Mouse (Mus musculus) CD4-positive naive resting alpha-beta T cell, adult 76 days (primary cell): Measurements from ENCODE around the gene Olfr891. TPM values are rescaled to one million over a fixed set of nuclear protein-coding genes. Genes with fewer than 3 reads are reported as not detected.

ENCODE experiments used
- total RNA-seq: library from RNA; stranded (reverse); gene quantifications from one replicate; pipeline ENCODE4 v1.2.4, GENCODE M21; 2023

Olfr891 gene
- total RNA-seq, result not detected

DNA sequence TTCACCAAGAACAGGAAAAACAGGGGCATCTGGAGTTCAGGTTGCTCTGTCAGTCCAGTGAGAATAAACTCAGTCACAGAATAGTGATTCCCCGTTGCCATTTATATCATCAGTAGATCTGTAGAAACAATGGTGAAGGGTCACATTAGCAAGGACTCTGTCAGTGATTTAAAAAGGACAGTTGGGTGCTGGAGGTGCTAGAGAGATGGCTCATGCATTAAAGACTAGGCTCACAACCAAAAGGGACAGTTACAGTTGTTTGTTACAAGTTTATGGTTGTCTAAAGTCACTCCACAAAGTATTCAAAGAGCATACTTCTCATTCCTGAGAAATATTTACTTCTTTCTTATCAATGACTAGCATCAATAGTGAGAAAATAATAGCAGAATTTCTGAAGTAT lies at the start of gene Olfr891:
Gene Olfr891 (minus strand): TSS at position 101 of the 400 bp plus-strand sequence.

DNA sequence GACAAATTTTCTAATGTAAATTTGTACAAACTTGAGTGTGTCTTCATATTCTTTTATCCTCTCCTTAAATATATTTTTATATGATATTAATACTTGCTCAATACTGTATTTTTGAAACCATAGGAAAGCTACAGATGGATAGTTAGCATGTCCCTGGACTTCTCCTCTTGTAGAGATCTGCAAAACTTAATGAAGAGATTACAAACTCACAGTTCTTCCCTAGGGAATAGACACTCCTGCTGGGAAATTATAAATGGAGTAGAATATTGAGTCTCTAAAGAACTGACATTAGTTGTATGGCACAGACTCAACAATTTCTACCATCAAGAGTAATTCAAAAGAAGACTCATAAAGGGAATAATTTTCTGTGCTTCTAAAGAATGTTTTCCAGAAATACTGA lies 37.1 kb upstream of the Olfr891 start, which contains the start of gene Olfr894:
Gene Olfr894 (plus strand): TSS at position 301 of the 400 bp plus-strand sequence.

DNA sequence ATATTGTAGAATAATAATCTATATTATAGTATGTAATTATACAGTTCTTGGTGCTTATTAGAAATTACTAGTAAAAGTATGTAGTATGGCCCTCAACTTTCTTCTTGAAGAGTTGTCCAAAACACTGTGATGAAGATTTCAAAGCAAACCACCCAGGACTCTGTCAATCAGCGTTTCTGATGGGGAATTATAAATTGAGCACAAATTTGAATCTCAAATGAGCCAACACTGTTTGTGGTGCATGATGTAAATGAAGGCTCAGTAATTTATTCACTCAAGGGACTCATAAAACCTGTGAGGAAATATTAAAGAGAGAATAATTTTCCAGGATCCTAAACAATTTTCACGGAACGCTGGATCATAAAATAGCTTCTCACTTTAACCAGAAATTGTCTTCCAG lies 27.4 kb upstream of the Olfr891 start, which contains the start of gene Olfr893:
Gene Olfr893 (plus strand): TSS at position 301 of the 400 bp plus-strand sequence.

DNA sequence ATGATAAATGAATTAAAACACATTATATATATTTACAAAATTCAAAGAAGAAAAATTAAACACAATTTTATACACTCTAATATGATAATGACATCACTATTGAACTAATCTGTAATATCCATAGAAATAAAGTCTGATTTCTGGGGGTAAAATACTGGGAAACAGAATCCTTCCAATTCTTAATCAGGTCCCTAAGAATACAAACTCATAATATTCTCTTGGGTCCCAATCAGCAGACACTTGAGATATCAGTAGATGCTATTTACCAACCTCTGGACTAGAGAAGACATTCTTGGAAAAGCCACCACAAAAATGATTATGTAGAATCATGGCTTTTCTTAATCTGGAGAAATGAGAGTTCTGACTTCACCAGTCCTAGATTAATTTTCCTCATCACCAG lies 38.4 kb downstream of the Olfr891 start, which contains the start of gene Olfr890:
Gene Olfr890 (plus strand): TSS at position 301 of the 400 bp plus-strand sequence.

Other genes starting within 250 kb of the Olfr891 start
- not detected for gene Olfr881, start 189.0 kb downstream of the Olfr891 start, total RNA-seq
- not detected for gene Olfr883, start 155.0 kb downstream of the Olfr891 start, total RNA-seq
- gene Olfr884, start 134.3 kb downstream of the Olfr891 start, total RNA-seq, result not detected
- not detected for gene Olfr885, start 119.5 kb downstream of the Olfr891 start, total RNA-seq
- not detected for gene Olfr887, start 96.7 kb downstream of the Olfr891 start, total RNA-seq
- not detected for gene Olfr888, start 72.7 kb downstream of the Olfr891 start, total RNA-seq
- gene Olfr889, start 65.6 kb downstream of the Olfr891 start, total RNA-seq, result not detected
- not detected for gene Olfr890, start 38.3 kb downstream of the Olfr891 start, total RNA-seq
- gene Olfr893, start 27.5 kb upstream of the Olfr891 start, total RNA-seq, result not detected
- not detected for gene Olfr894, start 37.2 kb upstream of the Olfr891 start, total RNA-seq
- not detected for gene Olfr143, start 72.0 kb upstream of the Olfr891 start, total RNA-seq
- gene Olfr895, start 87.0 kb upstream of the Olfr891 start, total RNA-seq, result not detected
- not detected for gene Olfr896-ps1, start 110.3 kb upstream of the Olfr891 start, total RNA-seq
- not detected for gene Olfr25, start 148.2 kb upstream of the Olfr891 start, total RNA-seq
- gene Olfr898, start 167.6 kb upstream of the Olfr891 start, total RNA-seq, result not detected
- gene Olfr250, start 186.1 kb upstream of the Olfr891 start, total RNA-seq, result not detected
- not detected for gene Olfr251, start 196.3 kb upstream of the Olfr891 start, total RNA-seq
- gene Olfr147, start 220.9 kb upstream of the Olfr891 start, total RNA-seq, result not detected
- gene Olfr901, start 248.6 kb upstream of the Olfr891 start, total RNA-seq, result not detected